Mouse (Mus musculus) E14TG2a.4 (cell line): ENCODE measurements around the gene Scimp.
A peak's percentile ranks its signal among the peaks of the same experiment; 100 is the strongest.

Experiments used
- H3K27me3 ChIP-seq: 2 replicates; pipeline ENCODE4 v1.6.1; 2014; ENCODE audit warnings: low read length, control low read depth; ENCODE audit not compliant: insufficient read depth
- H3K36me3 ChIP-seq: 2 replicates; pipeline ENCODE4 v1.6.1; 2014; ENCODE audit warnings: low read length, control low read depth; ENCODE audit not compliant: insufficient read depth
- H3K4me1 ChIP-seq: replicated peaks from 2 replicates; pipeline ENCODE4 v1.6.1; 2014; ENCODE audit warnings: low read depth, low read length, control low read depth
- H3K4me3 ChIP-seq: replicated peaks from 2 replicates; pipeline ENCODE4 v1.5.1; 2014; ENCODE audit warnings: mild to moderate bottlenecking, low read length
- H3K9me3 ChIP-seq: 2 replicates; pipeline ENCODE4 v1.6.1; 2014; ENCODE audit warnings: low read length, control low read depth
- CTCF ChIP-seq: conservative IDR thresholded peaks from 2 replicates; pipeline ENCODE4 v1.5.1; 2014; ENCODE audit warnings: low read length
- NANOG ChIP-seq: IDR thresholded peaks from 2 replicates; pipeline ENCODE4 v1.6.1; 2014; ENCODE audit warnings: borderline replicate concordance, low read length, mixed read lengths
- POU5F1 ChIP-seq: IDR thresholded peaks from 2 replicates; pipeline ENCODE4 v1.6.1; 2014; ENCODE audit warnings: low read length, borderline replicate concordance

The Scimp gene

GRCm38 (mm10) chr11:70812365-70812764 lies at the start of gene Scimp:
Gene Scimp, minus strand, starts transcription at chr11:70812586.
- H3K4me3 ChIP-seq, result no peak within 1 kb of the TSS
- TF ChIP-seq CTCF (no peak), POU5F1 (no peak), NANOG (no peak)
- no peaks in the 10 kb centered on the region for H3K9me3 ChIP-seq
- H3K4me1 ChIP-seq, result 0 out of 2 replicates have a peak, but pooled peaks cover 10% of the 10 kb centered on the region
- H3K27me3 ChIP-seq, result peaks cover 4% of the 10 kb centered on the region; the same call in 1 of the 2 replicates
- no peaks in the 10 kb centered on the region for H3K36me3 ChIP-seq

GRCm38 (mm10) chr11:70860371-70860770 lies 48.0 kb upstream of the Scimp start:
- Histone ChIP-seq H3K36me3 (no peaks in the 10 kb centered on the region), H3K4me1 (peaks cover 9% of the 10 kb centered on the region), H3K9me3 (no peaks in the 10 kb centered on the region), H3K27me3 (no peaks in the 10 kb centered on the region), H3K4me3 (no peak overlapping the region)
- TF ChIP-seq CTCF (no peak), POU5F1 (no peak), NANOG (no peak)

- Histone ChIP-seq H3K9me3 (no peaks in the 10 kb centered on the region), H3K4me1 (peaks cover 20% of the 10 kb centered on the region), H3K27me3 (no peaks in the 10 kb centered on the region), H3K4me3 (peak overlapping the region; percentile 96), H3K36me3 (no peaks in the 10 kb centered on the region)
- TF ChIP-seq CTCF (no peak), NANOG (no peak), POU5F1 (no peak)
Measured at GRCm38 (mm10) chr11:70846029-70846428, 33.6 kb upstream of the Scimp start.

- no peaks in the 10 kb centered on the region for H3K27me3 ChIP-seq
- H3K4me1 ChIP-seq, result peaks cover 20% of the 10 kb centered on the region
- H3K9me3 ChIP-seq, result no peaks in the 10 kb centered on the region
- no peaks in the 10 kb centered on the region for H3K36me3 ChIP-seq
- H3K4me3 ChIP-seq, result peak overlapping the region; percentile 96
- no peak for TF ChIP-seq POU5F1
- no peak for TF ChIP-seq CTCF
- TF ChIP-seq NANOG, result no peak
Measured at GRCm38 (mm10) chr11:70845457-70845978, 33.1 kb upstream of the Scimp start.

GRCm38 (mm10) chr11:70844559-70845456 lies 32.4 kb upstream of the Scimp start, which contains the start of gene Rabep1:
Gene Rabep1, plus strand, starts transcription at chr11:70844778.
- peaks cover 20% of the 10 kb centered on the region for H3K4me1 ChIP-seq
- no peaks in the 10 kb centered on the region for H3K27me3 ChIP-seq
- H3K4me3 ChIP-seq, result peak within 1 kb of the TSS; percentile 96
- TF ChIP-seq CTCF (no peak), NANOG (no peak), POU5F1 (no peak)
- no peaks in the 10 kb centered on the region for H3K36me3 ChIP-seq
- H3K9me3 ChIP-seq, result no peaks in the 10 kb centered on the region

GRCm38 (mm10) chr11:70843701-70844551 lies 31.5 kb upstream of the Scimp start:
- no peaks in the 10 kb centered on the region for H3K27me3 ChIP-seq
- peaks cover 17% of the 10 kb centered on the region for H3K4me1 ChIP-seq
- TF ChIP-seq CTCF (no peak), POU5F1 (no peak), NANOG (no peak)
- H3K4me3 ChIP-seq, result peak overlapping the region; percentile 96
- no peaks in the 10 kb centered on the region for H3K36me3 ChIP-seq
- no peaks in the 10 kb centered on the region for H3K9me3 ChIP-seq

- H3K4me3 ChIP-seq, result no peak overlapping the region
- no peak for TF ChIP-seq POU5F1
- no peak for TF ChIP-seq NANOG
- TF ChIP-seq CTCF, result no peak
- no peaks in the 10 kb centered on the region for H3K9me3 ChIP-seq
- no peaks in the 10 kb centered on the region for H3K27me3 ChIP-seq
- no peaks in the 10 kb centered on the region for H3K36me3 ChIP-seq
- H3K4me1 ChIP-seq, result peaks cover 17% of the 10 kb centered on the region
Measured at GRCm38 (mm10) chr11:70842983-70843382, 30.6 kb upstream of the Scimp start.

- H3K27me3 ChIP-seq, result no peaks in the 10 kb centered on the region
- no peaks in the 10 kb centered on the region for H3K36me3 ChIP-seq
- H3K9me3 ChIP-seq, result peaks cover 14% of the 10 kb centered on the region
- H3K4me1 ChIP-seq, result peaks cover 8% of the 10 kb centered on the region
- H3K4me3 ChIP-seq, result no peak overlapping the region
- no peak for TF ChIP-seq NANOG
- TF ChIP-seq CTCF, result no peak
- TF ChIP-seq POU5F1, result no peak
Measured at GRCm38 (mm10) chr11:70838610-70839009, 26.2 kb upstream of the Scimp start.
